Mouse (Mus musculus): ENCODE measurements around the gene Cidec. TPM values are rescaled to one million over a fixed set of nuclear protein-coding genes. Genes with fewer than 3 reads are reported as not detected.
A peak's percentile ranks its signal among the peaks of the same experiment; 100 is the strongest.

Cidec gene
- polyA plus RNA-seq, 1 experiment from 2014 or later, result not detected

DNA sequence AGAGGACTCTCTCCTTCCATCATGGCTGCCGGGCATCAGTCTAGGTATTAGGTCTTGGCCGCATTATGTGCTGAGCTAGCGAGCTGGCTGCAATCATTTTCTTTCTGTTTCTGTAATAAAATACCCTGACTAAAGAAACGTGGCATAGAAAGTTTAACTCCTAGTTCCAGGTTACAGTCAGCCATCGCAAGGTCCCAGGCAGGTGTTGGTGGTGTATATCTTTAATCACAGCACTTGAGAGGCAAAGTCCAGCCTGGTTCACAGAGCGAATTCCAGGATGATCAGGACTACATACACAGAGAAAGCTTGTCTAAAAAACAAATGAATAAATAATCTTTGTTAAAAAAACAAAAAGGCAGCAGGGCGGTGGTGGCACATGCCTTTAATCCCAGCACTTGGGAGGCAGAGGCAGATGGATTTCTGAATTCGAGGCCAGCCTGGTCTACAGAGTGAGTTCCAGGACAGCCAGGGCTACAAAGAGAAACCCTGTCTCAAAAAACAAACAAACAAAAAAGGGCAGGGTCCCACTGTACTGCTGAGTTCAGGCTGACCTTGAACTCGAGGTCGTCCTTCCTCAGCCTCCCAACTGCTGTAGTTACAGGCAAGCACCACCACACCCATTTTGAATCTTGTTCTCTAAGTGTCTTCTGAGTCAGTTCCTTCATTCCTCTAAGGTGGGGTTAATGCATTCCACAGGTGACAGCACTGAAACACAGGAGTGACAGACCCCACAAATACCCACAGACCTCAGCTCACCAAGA, 39.1 kb downstream of the Cidec start:
- H3K4me2 ChIP-seq, result no peak overlapping the region
- H3K27ac ChIP-seq, result no peak overlapping the region
- no peak overlapping the region for H3K4me3 ChIP-seq
- no peak for ATAC-seq (replicated peaks)
- no peaks in the 10 kb centered on the region for H3K27me3 ChIP-seq (replicated peaks)
- peaks cover 10% of the 10 kb centered on the region for H3K4me1 ChIP-seq
- no peak overlapping the region for H3K9ac ChIP-seq
- H3K36me3 ChIP-seq (replicated peaks), result 0 out of 2 replicates have a peak, but pooled peaks cover 5% of the 10 kb centered on the region
- 89% methylated on average over 10 of the region's 10 CpGs for WGBS
- no peaks in the 10 kb centered on the region for H3K9me3 ChIP-seq

DNA sequence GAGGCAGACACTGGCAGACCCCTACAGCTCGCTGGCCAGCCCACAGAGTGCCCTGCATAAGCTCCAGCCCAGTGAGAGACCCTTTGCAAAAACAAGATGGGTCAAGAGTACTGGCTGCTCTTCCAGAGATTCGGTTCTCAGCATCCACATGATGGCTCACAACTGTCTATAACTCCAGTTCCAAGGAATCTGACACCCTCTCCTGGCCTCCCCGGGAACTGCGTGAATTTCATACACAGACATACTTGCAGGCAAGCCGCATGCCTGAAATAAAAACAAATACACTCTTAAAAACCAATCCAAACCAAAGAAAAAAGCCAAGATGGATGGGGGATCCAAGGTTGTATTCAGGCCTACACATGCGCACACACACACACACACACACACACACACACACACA, 40.1 kb downstream of the Cidec start:
- Histone ChIP-seq H3K4me2 (no peak overlapping the region), H3K27me3 (replicated peaks) (no peaks in the 10 kb centered on the region), H3K4me3 (no peak overlapping the region), H3K27ac (no peak overlapping the region), H3K9ac (no peak overlapping the region), H3K4me1 (peaks cover 10% of the 10 kb centered on the region), H3K9me3 (no peaks in the 10 kb centered on the region), H3K36me3 (replicated peaks) (0 out of 2 replicates have a peak, but pooled peaks cover 5% of the 10 kb centered on the region)
- no peak for ATAC-seq (replicated peaks)
- 95% methylated on average over 6 of the region's 6 CpGs for WGBS

DNA sequence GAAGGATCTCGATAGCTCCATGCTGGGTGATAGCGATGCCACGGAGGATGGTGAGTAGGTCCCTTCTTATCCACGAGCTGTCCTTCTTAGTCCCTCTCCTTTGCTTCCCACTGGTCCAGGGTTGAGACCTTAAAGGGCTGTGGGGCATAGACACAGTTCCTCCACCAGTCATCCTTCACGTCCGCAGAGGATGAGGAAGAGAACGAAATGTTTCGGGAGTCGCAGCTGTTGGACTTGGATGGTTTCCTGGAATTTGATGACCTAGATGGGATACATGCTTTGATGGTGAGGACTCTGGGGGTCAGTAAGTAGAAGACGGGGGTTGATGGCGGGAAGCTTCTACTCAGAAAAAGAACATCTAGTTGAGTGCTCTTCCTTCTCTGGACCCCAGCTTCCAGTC, 40.7 kb downstream of the Cidec start:
- WGBS, result 95% methylated on average over 11 of the region's 11 CpGs
- Histone ChIP-seq H3K4me1 (peaks cover 10% of the 10 kb centered on the region), H3K27me3 (replicated peaks) (no peaks in the 10 kb centered on the region), H3K9ac (no peak overlapping the region), H3K4me3 (no peak overlapping the region), H3K4me2 (no peak overlapping the region), H3K36me3 (replicated peaks) (peaks cover 7% of the 10 kb centered on the region; the same call in 1 of the 2 replicates), H3K27ac (no peak overlapping the region), H3K9me3 (no peaks in the 10 kb centered on the region)
- ATAC-seq (replicated peaks), result no peak

DNA sequence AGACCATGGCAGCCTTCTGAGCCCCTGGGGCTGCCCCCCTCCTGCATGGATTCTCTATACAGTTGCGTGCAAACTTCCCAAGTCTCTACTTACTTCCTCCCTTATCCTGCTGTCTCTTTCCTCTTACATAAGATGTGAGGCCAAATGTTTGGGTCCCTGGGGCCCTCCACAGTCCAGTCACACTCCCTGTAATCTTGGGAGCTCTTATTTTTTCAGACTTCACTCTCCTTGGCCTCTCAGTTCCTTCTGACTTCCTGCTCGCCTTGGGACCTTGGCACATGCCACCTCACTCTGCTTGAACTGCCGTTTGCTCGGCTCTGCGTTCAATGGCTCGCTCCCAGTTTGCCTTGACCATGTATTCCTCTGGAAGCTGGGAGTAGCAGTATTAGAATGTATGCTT, 41.6 kb downstream of the Cidec start:
- 88% methylated on average over 6 of the region's 6 CpGs for WGBS
- no peaks in the 10 kb centered on the region for H3K27me3 ChIP-seq (replicated peaks)
- ATAC-seq (replicated peaks), result no peak
- no peaks in the 10 kb centered on the region for H3K9me3 ChIP-seq
- H3K36me3 ChIP-seq (replicated peaks), result peaks cover 15% of the 10 kb centered on the region; the same call in 1 of the 2 replicates
- H3K27ac ChIP-seq, result no peak overlapping the region
- no peak overlapping the region for H3K9ac ChIP-seq
- H3K4me3 ChIP-seq, result no peak overlapping the region
- no peak overlapping the region for H3K4me2 ChIP-seq
- H3K4me1 ChIP-seq, result peaks cover 10% of the 10 kb centered on the region

DNA sequence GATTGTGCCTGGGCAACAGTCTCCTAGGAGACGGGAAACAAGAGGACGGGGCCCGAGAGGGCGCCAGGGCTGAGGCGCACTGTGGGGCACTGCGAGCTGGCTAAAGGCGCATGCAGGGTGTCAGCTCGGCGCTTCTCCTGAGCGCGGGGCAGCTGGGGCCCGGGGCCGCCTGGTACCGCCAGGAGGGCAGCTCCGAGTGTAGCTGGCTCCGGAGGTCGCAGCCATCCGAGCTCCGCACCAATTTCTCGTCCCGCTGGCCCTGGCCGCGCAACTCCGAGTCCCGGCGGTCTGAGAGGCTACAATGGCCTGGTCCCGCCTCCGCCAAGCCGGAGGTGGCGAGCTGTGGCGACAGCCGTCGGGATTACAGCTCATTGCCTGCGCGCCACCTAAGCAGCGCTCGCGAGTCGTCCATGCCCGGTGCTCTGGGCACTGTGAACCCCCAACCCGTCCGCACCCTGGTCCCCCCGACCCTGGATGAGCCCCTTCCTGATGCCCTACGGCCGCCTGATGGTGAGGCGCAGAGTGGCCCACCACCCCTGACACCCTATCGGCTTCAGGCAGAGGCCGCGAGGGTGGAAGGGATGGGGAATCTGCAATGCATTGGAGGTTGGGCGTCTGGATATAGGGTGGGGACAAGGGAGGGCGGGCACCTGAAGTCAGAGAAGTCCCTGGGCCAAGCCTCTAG, 43.0 kb downstream of the Cidec start:
- peak; percentile 91 for ATAC-seq (replicated peaks)
- Histone ChIP-seq H3K9me3 (no peaks in the 10 kb centered on the region), H3K27me3 (replicated peaks) (no peaks in the 10 kb centered on the region), H3K4me2 (peak overlapping the region; percentile 63), H3K27ac (peak overlapping the region; percentile 80), H3K4me3 (peak overlapping the region; percentile 40), H3K9ac (peak overlapping the region; percentile 47), H3K36me3 (replicated peaks) (peaks cover 27% of the 10 kb centered on the region; the same call in 1 of the 2 replicates), H3K4me1 (peaks cover 10% of the 10 kb centered on the region)
- 1% methylated on average over 51 of the region's 51 CpGs for WGBS

DNA sequence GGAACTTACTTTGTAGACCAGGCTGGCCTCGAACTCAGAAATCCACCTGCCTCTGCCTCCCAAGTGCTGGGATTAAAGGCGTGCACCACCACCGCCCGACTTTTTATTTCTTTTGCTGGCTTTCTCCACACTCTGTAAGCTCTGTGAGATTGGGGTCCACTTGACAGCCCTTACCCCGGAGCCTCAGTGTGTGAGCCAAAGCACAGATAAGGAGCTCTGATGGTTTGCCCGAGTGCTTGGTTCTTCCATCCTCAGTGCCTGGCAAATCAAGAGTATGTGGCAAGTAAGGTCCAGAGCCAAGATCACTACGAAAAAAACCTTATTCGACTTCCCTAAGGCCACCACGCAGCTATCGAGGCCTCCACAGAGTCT, 43.6 kb downstream of the Cidec start:
- peak; percentile 29; the same call in 1 of the 2 replicates for ATAC-seq (replicated peaks)
- Histone ChIP-seq H3K27me3 (replicated peaks) (no peaks in the 10 kb centered on the region), H3K4me3 (peak overlapping the region; percentile 40), H3K27ac (peak overlapping the region; percentile 80), H3K36me3 (replicated peaks) (peaks cover 27% of the 10 kb centered on the region; the same call in 1 of the 2 replicates), H3K9ac (peak overlapping the region; percentile 47), H3K4me2 (peak overlapping the region; percentile 63), H3K9me3 (no peaks in the 10 kb centered on the region), H3K4me1 (peaks cover 10% of the 10 kb centered on the region)
- WGBS, result 18% methylated on average over 10 of the region's 10 CpGs

DNA sequence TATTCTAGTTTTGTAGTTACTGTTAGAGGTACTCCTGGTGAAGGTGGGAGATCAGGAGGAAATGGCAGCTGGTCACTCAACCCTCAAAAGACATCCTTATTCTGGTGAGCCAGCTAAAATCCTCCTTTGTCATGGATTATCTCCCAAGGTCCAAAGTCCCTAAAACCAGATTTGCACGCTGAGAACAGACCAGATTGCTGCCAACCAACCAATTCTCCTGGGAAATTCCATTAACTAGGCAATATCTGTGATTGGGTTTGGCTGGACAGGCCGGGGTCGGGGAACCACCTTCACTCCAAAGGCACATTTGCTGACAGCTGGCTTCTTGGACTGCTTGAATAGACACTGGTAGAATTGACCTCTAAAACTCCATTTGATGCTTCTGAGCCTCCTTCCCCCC, 44.8 kb downstream of the Cidec start:
- Histone ChIP-seq H3K4me2 (no peak overlapping the region), H3K27ac (no peak overlapping the region)
- 66% methylated on average over 3 of the region's 3 CpGs for WGBS

DNA sequence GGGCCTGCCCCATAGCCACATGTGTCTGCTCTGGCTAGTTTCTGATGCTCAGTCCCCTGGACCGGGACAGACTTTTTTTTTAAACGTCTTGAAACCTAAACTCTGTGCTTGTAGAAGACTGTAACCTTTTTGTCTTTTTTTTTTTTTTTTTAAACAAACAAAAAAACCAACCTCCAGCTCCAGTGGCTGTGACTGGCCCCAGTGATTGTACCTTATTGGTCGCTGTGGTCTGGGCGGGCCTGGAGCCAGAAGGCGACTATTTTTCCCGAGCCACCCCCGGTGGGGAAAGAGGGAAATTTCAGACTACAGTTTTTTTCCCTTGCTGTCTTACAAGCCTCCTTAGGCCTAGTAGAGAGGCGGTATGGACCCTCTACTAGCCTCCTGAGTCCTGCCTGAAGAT, 46.6 kb downstream of the Cidec start, which contains the start of gene Ttll3:
Gene Ttll3 (plus strand): TSS at position 301 of the 400 bp plus-strand sequence.
- ATAC-seq (replicated peaks), result no peak
- Histone ChIP-seq H3K4me3 (no peak within 1 kb of the TSS), H3K27me3 (replicated peaks) (no peaks in the 10 kb centered on the region), H3K27ac (no peak within 1 kb of the TSS), H3K4me2 (no peak within 1 kb of the TSS), H3K9me3 (no peaks in the 10 kb centered on the region), H3K9ac (no peak within 1 kb of the TSS), H3K4me1 (peaks cover 10% of the 10 kb centered on the region), H3K36me3 (replicated peaks) (peaks cover 45% of the 10 kb centered on the region; the same call in 1 of the 2 replicates)
- 83% methylated on average over 8 of the region's 8 CpGs for WGBS

More for the DNA sequence above, 44.8 kb downstream of the Cidec start:
- H3K27me3 ChIP-seq (replicated peaks), result no peaks in the 10 kb centered on the region
- H3K9ac ChIP-seq, result no peak overlapping the region
- H3K9me3 ChIP-seq, result no peaks in the 10 kb centered on the region
- H3K4me3 ChIP-seq, result no peak overlapping the region
- no peak for ATAC-seq (replicated peaks)
- H3K4me1 ChIP-seq, result peaks cover 10% of the 10 kb centered on the region
- peaks cover 33% of the 10 kb centered on the region; the same call in 1 of the 2 replicates for H3K36me3 ChIP-seq (replicated peaks)

DNA sequence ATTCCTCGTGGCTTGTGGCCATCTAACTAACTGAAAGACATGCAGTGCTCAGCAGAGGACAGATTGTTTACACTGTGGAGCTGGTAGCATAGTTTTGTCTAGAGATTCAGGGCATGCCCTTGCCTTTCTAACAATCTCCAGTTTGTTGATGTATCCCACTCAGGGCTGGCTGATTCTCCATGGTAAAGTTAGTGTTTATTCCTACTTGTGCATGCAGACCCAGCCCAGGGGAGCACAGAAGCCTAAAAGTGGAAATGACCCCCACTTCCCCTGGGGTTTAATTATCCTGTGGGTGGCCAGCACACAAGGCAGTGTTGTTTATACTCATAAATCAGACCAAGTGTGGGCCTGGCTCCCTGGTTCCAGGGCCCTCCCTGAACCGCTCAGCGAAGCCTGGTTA, 49.5 kb downstream of the Cidec start:
- no peak overlapping the region for H3K9ac ChIP-seq
- no peaks in the 10 kb centered on the region for H3K9me3 ChIP-seq
- H3K27me3 ChIP-seq (replicated peaks), result no peaks in the 10 kb centered on the region
- no peak overlapping the region for H3K27ac ChIP-seq
- 90% methylated on average over 3 of the region's 3 CpGs for WGBS
- H3K4me2 ChIP-seq, result no peak overlapping the region
- H3K4me3 ChIP-seq, result no peak overlapping the region
- ATAC-seq (replicated peaks), result no peak
- H3K36me3 ChIP-seq (replicated peaks), result peaks cover 68% of the 10 kb centered on the region
- H3K4me1 ChIP-seq, result no peaks in the 10 kb centered on the region

DNA sequence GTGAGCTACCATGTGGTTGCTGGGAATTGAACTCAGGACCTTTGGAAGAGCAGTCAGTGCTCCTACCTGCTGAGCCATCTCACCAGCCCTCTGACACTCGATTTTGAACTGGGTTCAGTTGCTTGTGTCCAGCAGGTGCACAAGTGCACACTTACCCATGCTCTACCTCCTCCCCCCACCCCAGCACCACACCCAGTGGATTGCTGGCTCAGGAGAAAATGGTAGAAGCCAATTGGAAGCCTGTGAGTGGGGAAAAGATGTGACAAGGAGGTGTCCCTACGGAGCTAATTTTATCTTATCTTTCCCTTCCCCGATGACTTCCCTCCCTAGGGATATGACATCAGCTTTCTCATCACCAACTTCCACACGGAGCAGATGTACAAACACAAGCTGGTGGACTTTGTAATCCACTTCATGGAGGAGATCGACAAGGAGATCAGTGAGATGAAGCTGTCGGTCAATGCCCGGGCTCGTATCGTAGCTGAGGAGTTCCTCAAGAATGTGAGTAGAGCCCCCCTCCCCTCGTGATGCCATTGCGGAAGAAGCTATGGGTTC, 50.3 kb downstream of the Cidec start:
- Histone ChIP-seq H3K4me2 (no peak overlapping the region), H3K4me3 (no peak overlapping the region), H3K27ac (0 out of 2 replicates have a peak overlapping the region, but pooled peaks have one; percentile 20), H3K9ac (no peak overlapping the region), H3K9me3 (no peaks in the 10 kb centered on the region), H3K4me1 (no peaks in the 10 kb centered on the region), H3K36me3 (replicated peaks) (peaks cover 74% of the 10 kb centered on the region), H3K27me3 (replicated peaks) (no peaks in the 10 kb centered on the region)
- 81% methylated on average over 11 of the region's 11 CpGs for WGBS
- ATAC-seq (replicated peaks), result no peak

- Histone ChIP-seq H3K36me3 (replicated peaks) (peaks cover 68% of the 10 kb centered on the region), H3K27me3 (replicated peaks) (no peaks in the 10 kb centered on the region), H3K4me3 (no peak overlapping the region), H3K9ac (no peak overlapping the region), H3K4me2 (no peak overlapping the region), H3K4me1 (peaks cover 5% of the 10 kb centered on the region), H3K27ac (0 out of 2 replicates have a peak overlapping the region, but pooled peaks have one; percentile 33), H3K9me3 (no peaks in the 10 kb centered on the region)
- 86% methylated on average over 8 of the region's 8 CpGs for WGBS
- peak; percentile 73 for ATAC-seq (replicated peaks)
Observed at GRCm38 (mm10) chr6:113384351-113384927, 51.1 kb downstream of the Cidec start.

DNA sequence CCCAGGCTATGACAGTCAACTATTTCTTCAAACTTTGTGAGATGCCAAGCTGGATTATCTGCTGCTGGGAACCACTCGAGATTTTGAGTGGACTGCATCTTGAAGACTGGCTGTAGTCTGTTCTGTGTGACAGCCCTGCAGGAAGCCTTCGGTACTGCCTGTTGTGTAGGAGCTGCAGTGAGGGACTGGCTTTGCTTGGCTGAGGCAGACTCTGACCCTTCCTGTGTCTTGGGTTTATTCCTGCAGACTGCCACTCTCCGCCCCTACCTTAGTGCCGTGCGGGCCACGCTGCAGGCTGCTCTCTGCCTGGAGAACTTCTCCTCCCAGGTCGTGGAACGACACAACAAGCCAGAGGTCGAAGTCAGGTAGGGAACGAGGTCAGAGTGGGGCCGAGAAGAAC, 55.1 kb downstream of the Cidec start:
- no peak overlapping the region for H3K4me2 ChIP-seq
- no peak overlapping the region for H3K27ac ChIP-seq
- H3K27me3 ChIP-seq (replicated peaks), result no peaks in the 10 kb centered on the region
- no peaks in the 10 kb centered on the region for H3K9me3 ChIP-seq
- peaks cover 46% of the 10 kb centered on the region for H3K36me3 ChIP-seq (replicated peaks)
- no peak for ATAC-seq (replicated peaks)
- H3K4me3 ChIP-seq, result no peak overlapping the region
- WGBS, result 91% methylated on average over 11 of the region's 11 CpGs
- H3K9ac ChIP-seq, result no peak overlapping the region
- peaks cover 26% of the 10 kb centered on the region for H3K4me1 ChIP-seq

Measured in midbrain, embryonic 15.5 days (tissue).